Mouse (Mus musculus) NIH3T3 (cell line): ENCODE data around the gene Gm29427.
"Not testable (repeated sequence)": the region's sequence is repeated elsewhere in the genome, so short reads cannot be mapped to it uniquely, and the experiment has no call there.

Experiments used
- DNase-seq: peaks from one replicate; pipeline ENCODE4 v3.0.0-alpha.2; 2012; ENCODE audit warnings: low read depth

Gm29427 gene

DNA sequence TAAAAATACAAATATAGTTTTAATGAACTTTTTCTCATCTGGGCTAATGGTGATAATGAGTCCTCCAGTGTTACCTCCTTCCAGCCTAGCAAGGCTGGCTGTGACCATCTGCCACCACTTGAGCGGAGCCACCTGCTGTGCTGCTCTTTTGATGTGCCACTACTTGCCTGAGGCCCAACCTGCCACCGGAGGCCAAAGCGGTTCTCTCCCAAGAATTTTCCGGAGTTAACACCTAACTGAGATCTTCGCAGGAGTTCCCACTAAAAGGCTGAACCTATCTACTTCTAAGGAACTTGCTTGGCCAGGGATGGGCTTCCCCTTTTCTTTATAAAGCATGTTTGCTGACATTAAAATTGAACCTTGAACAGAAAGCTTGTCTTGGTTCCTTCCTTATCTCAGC lies 56.0 kb downstream of the Gm29427 start:
- not testable (repeated sequence) for DNase-seq

DNA sequence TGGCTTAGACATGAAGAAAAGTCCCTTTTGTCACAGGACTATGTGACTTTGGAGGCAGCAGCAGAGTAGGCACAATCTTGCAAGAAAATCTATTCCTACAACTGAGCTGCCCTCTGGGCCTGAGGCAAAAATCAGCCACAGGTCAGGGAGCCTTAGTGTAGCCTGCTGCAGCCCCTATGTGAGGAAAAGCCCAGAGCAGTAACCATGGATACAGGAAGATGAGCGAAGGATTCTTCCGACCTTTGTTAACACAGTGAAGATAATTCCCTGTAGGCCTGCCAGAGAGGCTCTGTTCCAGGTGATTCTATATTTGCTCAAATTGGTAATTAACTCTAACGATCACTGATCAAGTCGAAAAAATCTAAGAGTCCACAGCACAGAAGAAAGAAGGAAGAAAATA lies 71.5 kb downstream of the Gm29427 start:
- DNase-seq: no peak

GRCm38 (mm10) chr1:130640967-130641366 lies 74.6 kb downstream of the Gm29427 start:
- DNase-seq: no peak

- peak; percentile 74 for DNase-seq
These were observed 81.7 kb downstream of the Gm29427 start for GRCm38 (mm10) chr1:130633761-130634410.

GRCm38 (mm10) chr1:130633316-130633715 lies 82.3 kb downstream of the Gm29427 start:
- no peak for DNase-seq

GRCm38 (mm10) chr1:130629521-130629920 lies 86.1 kb downstream of the Gm29427 start, which contains the start of gene Zp3r:
Gene Zp3r (minus strand): TSS chr1:130629621.
- no peak for DNase-seq
